Mouse (Mus musculus): Measurements from ENCODE around the gene Bcar3.

Gene Bcar3

GRCm38 (mm10) chr3:122337992-122338391, 44.1 kb downstream of the Bcar3 start:
- DNase-seq = no peak

GRCm38 (mm10) chr3:122338897-122339296, 45.0 kb downstream of the Bcar3 start:
- no peak for DNase-seq

- DNase-seq = no peak
These were observed 46.5 kb downstream of the Bcar3 start for GRCm38 (mm10) chr3:122340135-122341068.

- DNase-seq = no peak
These were observed 49.5 kb downstream of the Bcar3 start for GRCm38 (mm10) chr3:122343437-122343853.

- DNase-seq = no peak
These were observed 50.4 kb downstream of the Bcar3 start for GRCm38 (mm10) chr3:122344350-122344749.

- no peak for DNase-seq
These were observed 52.1 kb downstream of the Bcar3 start for GRCm38 (mm10) chr3:122345977-122346472.

GRCm38 (mm10) chr3:122346600-122346999, 52.7 kb downstream of the Bcar3 start:
- no peak for DNase-seq

- DNase-seq = no peak
These were observed 54.7 kb downstream of the Bcar3 start for GRCm38 (mm10) chr3:122348677-122349076.

GRCm38 (mm10) chr3:122352801-122353200, 58.9 kb downstream of the Bcar3 start:
- no peak for DNase-seq

- no peak for DNase-seq
These were observed 65.5 kb downstream of the Bcar3 start for GRCm38 (mm10) chr3:122359426-122359825.

GRCm38 (mm10) chr3:122359954-122360353, 66.0 kb downstream of the Bcar3 start:
- DNase-seq = no peak

- peak; percentile 19 for DNase-seq
These were observed 66.8 kb downstream of the Bcar3 start for GRCm38 (mm10) chr3:122360721-122361138.

- no peak for DNase-seq
These were observed 68.8 kb downstream of the Bcar3 start for GRCm38 (mm10) chr3:122362719-122363118.

- DNase-seq = no peak
These were observed 70.6 kb downstream of the Bcar3 start for GRCm38 (mm10) chr3:122364565-122364964.

- DNase-seq = peak; percentile 10
These were observed 71.4 kb downstream of the Bcar3 start for GRCm38 (mm10) chr3:122365326-122365725.

GRCm38 (mm10) chr3:122371646-122372341, 77.9 kb downstream of the Bcar3 start:
- DNase-seq = peak; percentile 28

GRCm38 (mm10) chr3:122372617-122373016, 78.7 kb downstream of the Bcar3 start:
- DNase-seq = no peak

- DNase-seq = no peak
These were observed 82.1 kb downstream of the Bcar3 start for GRCm38 (mm10) chr3:122376011-122376410.

- DNase-seq = no peak
These were observed 82.5 kb downstream of the Bcar3 start for GRCm38 (mm10) chr3:122376412-122376831.

- no peak for DNase-seq
These were observed 83.0 kb downstream of the Bcar3 start for GRCm38 (mm10) chr3:122376841-122377464.

- no peak for DNase-seq
These were observed 84.7 kb downstream of the Bcar3 start for GRCm38 (mm10) chr3:122378634-122379033.

GRCm38 (mm10) chr3:122380776-122381175, 86.8 kb downstream of the Bcar3 start:
- no peak for DNase-seq

GRCm38 (mm10) chr3:122381591-122381990, 87.7 kb downstream of the Bcar3 start:
- no peak for DNase-seq

Data from kidney, adult 9 months (tissue).